Comparison of ENCODE assay signal across 18 mouse cellular contexts in genomic region chr9:52077692-52078091, GRCm38 (mm10). TPM values are rescaled to one million over a fixed set of nuclear protein-coding genes. Genes with fewer than 3 reads are reported as not detected.
DNase-seq lines count a peak whose midpoint lies in the region; TF ChIP-seq lines count a peak whose summit lies in the region.
"Had no signal": no experiment of that assay in that cellular context is flagged by ENCODE, and none has a peak within 500 bp of the region (broad histone marks: within the 10 kb centered on the region; RNA-seq: fewer than 3 reads in every experiment).

No protein-coding gene starts in this region.

- in situ Hi-C loops in CH12.LX (cut with MboI; ENCODE audit: low pct_ligation_motif_present, low pct_unique_long_range_greater_than_20kb, low sequenced_read_pairs), result no loop called here

- peaks cover 7 to 32% of the 10 kb centered on the region in 2 experiments; a peak in 3 of 4 replicates for H3K4me1 ChIP-seq in CH12.LX (ENCODE audit: control insufficient read depth in 1 of 2, insufficient read depth in 2 of 2)

- H3K9me3 ChIP-seq in CH12.LX (replicated peaks; ENCODE audit: low read length), result no peaks in the 10 kb centered on the region
- H3K9me3 ChIP-seq: G1E had no signal

- no peak overlapping the region for H3K4me3 ChIP-seq in CH12.LX (replicated peaks in 1 of 3; ENCODE audit: low read depth in 2 of 3, low read length in 2 of 3, poor library complexity in 1 of 3)

- H3K9ac ChIP-seq in CH12.LX (ENCODE audit: insufficient read depth, low read depth), result no peak overlapping the region

- TF ChIP-seq RAD21 in CH12.LX (IDR thresholded peaks at IDR 0.05; ENCODE audit: low read depth, low read length), result no peak

- no peak overlapping the region for H3K27ac ChIP-seq in CH12.LX (ENCODE audit: insufficient read depth, low read depth)

- H3K27me3 ChIP-seq in CH12.LX (replicated peaks), result no peaks in the 10 kb centered on the region
- H3K27me3 ChIP-seq: Patski had no signal

- TF ChIP-seq POLR2A in CH12.LX (IDR thresholded peaks at IDR 0.05; ENCODE audit: low read depth, low read length), result no peak

- no peak for TF ChIP-seq CTCF in CH12.LX (conservative IDR thresholded peaks at IDR 0.05 in 1 of 2, IDR thresholded peaks at IDR 0.05 in 1 of 2; ENCODE audit: low read depth in 2 of 2, low read length in 2 of 2)

- dilution Hi-C loops in CH12.LX (cut with MboI; ENCODE audit: extremely low pct_ligation_motif_present, extremely low pct_unique_long_range_greater_than_20kb, low sequenced_read_pairs), result no loop called here

- TF ChIP-seq EP300 in CH12.LX (IDR thresholded peaks at IDR 0.05; ENCODE audit: low read length), result peak; percentile 73

- peaks cover 13% of the 10 kb centered on the region for H3K79me2 ChIP-seq in CH12.LX (replicated peaks; ENCODE audit: control insufficient read depth, extremely low read depth, insufficient read depth, poor library complexity, severe bottlenecking)

- H3K4me2 ChIP-seq in CH12.LX (ENCODE audit: insufficient read depth, low read depth, poor library complexity, severe bottlenecking), result no peak overlapping the region

- DNase-seq in CH12.LX (ENCODE audit: extremely low read depth) (no peak), adipocyte (ENCODE audit: low spot score) (peak; percentile 10)
- no peak for DNase-seq in cerebellum, adult 11 months
- DNase-seq in kidney, adult 9 months, result no peak
- DNase-seq: adrenal gland, adult 2 months; adrenal gland, adult 8-10 months; adrenal gland, postnatal 10 days; adrenal gland, postnatal 14 days; adrenal gland, postnatal 25 days; adrenal gland, postnatal 36 days; B cell, adult 2 months; cerebellum, adult 11-12 months; cerebellum, adult 18-20 months; cerebellum, adult 2 months; cerebellum, adult 8-10 months; cerebellum, adult 9-10 months had no signal

- H3K36me3 ChIP-seq in CH12.LX (replicated peaks in 1 of 2; ENCODE audit: control insufficient read depth in 1 of 2, insufficient read depth in 1 of 2, low read length in 1 of 2), result peaks cover 35 to 74% of the 10 kb centered on the region in 2 experiments

TF ChIP-seq in CH12.LX, 34 proteins besides CTCF, POLR2A, EP300 and RAD21:
- TF ChIP-seq JUND (conservative IDR thresholded peaks at IDR 0.05; ENCODE audit: low read depth, low read length), result peak; percentile 65; the same call in 1 of the 2 replicates
- TF ChIP-seq KAT2A (IDR thresholded peaks at IDR 0.05; ENCODE audit: insufficient replicate concordance, low read length), result no peak
- no peak for TF ChIP-seq NRF1 (IDR thresholded peaks at IDR 0.05; ENCODE audit: low read depth, low read length)
- no peak for TF ChIP-seq HCFC1 (IDR thresholded peaks at IDR 0.05; ENCODE audit: low read depth, low read length)
- no peak for TF ChIP-seq PAX5 (IDR thresholded peaks at IDR 0.05; ENCODE audit: low read length)
- peak; percentile 81 for TF ChIP-seq IRF4 (IDR thresholded peaks at IDR 0.05; ENCODE audit: low read depth, low read length)
- no peak for TF ChIP-seq ZC3H11A (IDR thresholded peaks at IDR 0.05; ENCODE audit: low read depth, low read length)
- TF ChIP-seq MYC (IDR thresholded peaks at IDR 0.05; ENCODE audit: low read depth, low read length), result no peak
- no peak for TF ChIP-seq USF2 (conservative IDR thresholded peaks at IDR 0.05; ENCODE audit: low read depth, low read length)
- no peak for TF ChIP-seq POLR2AphosphoS2 (IDR thresholded peaks at IDR 0.05; ENCODE audit: low read depth, low read length)
- no peak for TF ChIP-seq MAX (IDR thresholded peaks at IDR 0.05; ENCODE audit: low read length)
- no peak for TF ChIP-seq USF1 (IDR thresholded peaks at IDR 0.05; ENCODE audit: low read depth, low read length)
- TF ChIP-seq ZMIZ1 (IDR thresholded peaks at IDR 0.05; ENCODE audit: low read depth, low read length), result no peak
- TF ChIP-seq GABPA (IDR thresholded peaks at IDR 0.05; ENCODE audit: insufficient replicate concordance, low read depth, low read length), result no peak
- no peak for TF ChIP-seq BHLHE40 (IDR thresholded peaks at IDR 0.05; ENCODE audit: low read depth, low read length)
- TF ChIP-seq ZKSCAN1 (IDR thresholded peaks at IDR 0.05; ENCODE audit: borderline replicate concordance, low read depth, low read length), result no peak
- TF ChIP-seq SIN3A (IDR thresholded peaks at IDR 0.05; ENCODE audit: low read length), result no peak
- no peak for TF ChIP-seq E2F4 (IDR thresholded peaks at IDR 0.05; ENCODE audit: insufficient replicate concordance, low read depth, low read length)
- no peak for TF ChIP-seq CHD1 (IDR thresholded peaks at IDR 0.05; ENCODE audit: low read depth, low read length)
- TF ChIP-seq SMC3 (IDR thresholded peaks at IDR 0.05; ENCODE audit: low read depth, low read length), result no peak
- TF ChIP-seq TBP (conservative IDR thresholded peaks at IDR 0.05; ENCODE audit: low read depth, low read length), result no peak
- TF ChIP-seq MXI1 (IDR thresholded peaks at IDR 0.05; ENCODE audit: low read depth, low read length), result no peak
- no peak for TF ChIP-seq TCF12 (IDR thresholded peaks at IDR 0.05; ENCODE audit: low read depth, low read length)
- TF ChIP-seq MAFK (IDR thresholded peaks at IDR 0.05; ENCODE audit: insufficient replicate concordance, low read length), result no peak
- no peak for TF ChIP-seq UBTF (IDR thresholded peaks at IDR 0.05; ENCODE audit: low read depth, low read length)
- TF ChIP-seq ZNF384 (IDR thresholded peaks at IDR 0.05; ENCODE audit: low read depth, low read length), result peak; percentile 54; the same call in 1 of the 2 replicates
- no peak for TF ChIP-seq ELF1 (IDR thresholded peaks at IDR 0.05; ENCODE audit: low read depth, low read length)
- no peak; the same call in 1 of the 2 replicates for TF ChIP-seq ETS1 (conservative IDR thresholded peaks at IDR 0.05; ENCODE audit: low read depth, low read length)
- TF ChIP-seq JUN (IDR thresholded peaks at IDR 0.05; ENCODE audit: insufficient read depth, low read depth, low read length), result peak; percentile 40; the same call in 1 of the 2 replicates
- peak; percentile 91 for TF ChIP-seq MEF2A (IDR thresholded peaks at IDR 0.05; ENCODE audit: borderline replicate concordance, low read depth, low read length)
- no peak for TF ChIP-seq CHD2 (IDR thresholded peaks at IDR 0.05; ENCODE audit: low read length)
- no peak for TF ChIP-seq NELFE (IDR thresholded peaks at IDR 0.05; ENCODE audit: low read depth, low read length)
- TF ChIP-seq RCOR1 (conservative IDR thresholded peaks at IDR 0.05; ENCODE audit: low read depth, low read length), result no peak
- no peak for TF ChIP-seq MAZ (IDR thresholded peaks at IDR 0.05; ENCODE audit: low read depth, low read length)

RNA-seq across cellular contexts. Expression of gene Rdx, which starts 30.7 kb away (rescaled TPM):
- total RNA-seq in CH12.LX (2012; rRNA removed) (86.1 and 97.2 TPM in 2 replicates), CH12.LX (2014; rRNA removed) (157 and 180 TPM in 2 replicates)
- polyA plus RNA-seq in CH12.LX (2012; ENCODE audit: insufficient read length, low read depth), result 121 and 125 TPM in 2 replicates
